Mouse (Mus musculus) MEL (cell line): ENCODE data around the gene Camta1. TPM values are rescaled to one million over a fixed set of nuclear protein-coding genes. Genes with fewer than 3 reads are reported as not detected.

Source experiments
- DNase-seq: peaks from one replicate; pipeline ENCODE4 v3.0.0; 2011; ENCODE audit warnings: low read depth, low spot score
- H3K27ac ChIP-seq: 2 replicates; pipeline ENCODE4 v1.5.1; 2012; ENCODE audit warnings: low read depth, mild to moderate bottlenecking, control low read depth, low read length, moderate library complexity; ENCODE audit not compliant: control insufficient read depth
- H3K27me3 ChIP-seq, 2 experiments: fragments of 150-350 bp in 1 of 2; sonication (generic) in 1 of 2; 2 replicates each; pipeline ENCODE4 v1.6.1; 2012; ENCODE audit warnings: low read length in 2 of 2, mild to moderate bottlenecking in 2 of 2, improper control_type of control experiment in 1 of 2, moderate library complexity in 1 of 2; ENCODE audit not compliant: insufficient read depth in 2 of 2, control insufficient read depth in 1 of 2
- H3K36me3 ChIP-seq, 2 experiments: 2 replicates each; pipeline ENCODE4 v1.6.1; 2012 to 2014; ENCODE audit warnings: low read length in 2 of 2, improper control_type of control experiment in 1 of 2, inconsistent platforms in 1 of 2, mild to moderate bottlenecking in 1 of 2; ENCODE audit not compliant: insufficient read depth in 2 of 2, control insufficient read depth in 1 of 2
- H3K4me1 ChIP-seq, 2 experiments: fragments of 150-350 bp in 1 of 2; sonication (generic) in 1 of 2; 2 replicates each; pipeline ENCODE4 v1.6.1; 2012; ENCODE audit warnings: low read length in 2 of 2, improper control_type of control experiment in 1 of 2, mild to moderate bottlenecking in 1 of 2; ENCODE audit not compliant: insufficient read depth in 2 of 2, control insufficient read depth in 1 of 2
- H3K4me3 ChIP-seq, 2 experiments: fragments of 150-350 bp in 1 of 2; sonication (generic) in 1 of 2; 2 replicates each; pipeline ENCODE4 v1.5.1; 2012; ENCODE audit warnings: low read depth in 2 of 2, low read length in 2 of 2, mild to moderate bottlenecking in 2 of 2, moderate library complexity in 2 of 2, control low read depth in 1 of 2, improper control_type of control experiment in 1 of 2; ENCODE audit not compliant: control insufficient read depth in 1 of 2, insufficient read depth in 1 of 2
- H3K79me2 ChIP-seq: 2 replicates; pipeline ENCODE4 v1.6.1; 2012; ENCODE audit warnings: mild to moderate bottlenecking, low read length, moderate library complexity; ENCODE audit not compliant: control insufficient read depth, poor library complexity, insufficient read depth
- H3K9ac ChIP-seq: 2 replicates; pipeline ENCODE4 v1.6.1; 2012; ENCODE audit warnings: low read depth, mild to moderate bottlenecking, control low read depth, low read length, moderate library complexity; ENCODE audit not compliant: control insufficient read depth, poor library complexity, severe bottlenecking
- H3K9me3 ChIP-seq: fragments of 150-350 bp; sonication (generic); replicated peaks from 2 replicates; pipeline ENCODE4 v1.6.1; 2012; ENCODE audit warnings: mild to moderate bottlenecking, low read length, improper control_type of control experiment, moderate library complexity; ENCODE audit not compliant: insufficient read depth
- CHD1 ChIP-seq: IDR thresholded peaks from 2 replicates; pipeline ENCODE4 v1.6.1; 2012; ENCODE audit warnings: low read depth, mild to moderate bottlenecking, inconsistent platforms, low read length, improper control_type of control experiment
- CHD2 ChIP-seq: IDR thresholded peaks from 2 replicates; pipeline ENCODE4 v1.6.1; 2011; ENCODE audit warnings: low read length, improper control_type of control experiment
- CTCF ChIP-seq, 3 experiments: IDR thresholded peaks in 2 of 3; conservative IDR thresholded peaks in 1 of 3; 2 replicates each; pipeline ENCODE4 v1.5.1; 2011 to 2012; ENCODE audit warnings: low read length in 3 of 3, low read depth in 2 of 3, mild to moderate bottlenecking in 2 of 3, improper control_type of control experiment in 1 of 3, inconsistent platforms in 1 of 3, mixed read lengths in 1 of 3, moderate library complexity in 1 of 3; ENCODE audit not compliant: control insufficient read depth in 1 of 3, insufficient read depth in 1 of 3, poor library complexity in 1 of 3, severe bottlenecking in 1 of 3
- E2F4 ChIP-seq: IDR thresholded peaks from 2 replicates; pipeline ENCODE4 v1.6.1; 2011; ENCODE audit warnings: low read depth, low read length, improper control_type of control experiment, borderline replicate concordance
- ELF1 ChIP-seq: IDR thresholded peaks from 2 replicates; pipeline ENCODE4 v1.6.1; 2014; ENCODE audit warnings: low read depth, mild to moderate bottlenecking, inconsistent platforms, low read length, improper control_type of control experiment, moderate library complexity
- EP300 ChIP-seq, 2 experiments: IDR thresholded peaks; 2 replicates each; pipeline ENCODE4 v1.6.1; 2011; ENCODE audit warnings: improper control_type of control experiment in 2 of 2, low read length in 2 of 2, low read depth in 1 of 2, mild to moderate bottlenecking in 1 of 2
- ETS1 ChIP-seq: IDR thresholded peaks from 2 replicates; pipeline ENCODE4 v1.6.1; 2012; ENCODE audit warnings: low read depth, mild to moderate bottlenecking, inconsistent platforms, low read length, improper control_type of control experiment, moderate library complexity
- GABPA ChIP-seq: IDR thresholded peaks from 2 replicates; pipeline ENCODE4 v1.6.1; 2012; ENCODE audit warnings: low read depth, mild to moderate bottlenecking, inconsistent platforms, low read length, improper control_type of control experiment, moderate library complexity
- GATA1 ChIP-seq: IDR thresholded peaks from 2 replicates; pipeline ENCODE4 v1.6.1; 2011; ENCODE audit warnings: low read depth, low read length, improper control_type of control experiment
- JUND ChIP-seq: IDR thresholded peaks from 2 replicates; pipeline ENCODE4 v1.6.1; 2011; ENCODE audit warnings: low read depth, mild to moderate bottlenecking, improper control_type of control experiment, low read length
- KAT2A ChIP-seq: conservative IDR thresholded peaks from 2 replicates; pipeline ENCODE4 v1.6.1; 2012; ENCODE audit warnings: low read depth, low read length, improper control_type of control experiment, inconsistent platforms
- MAFK ChIP-seq: IDR thresholded peaks from 2 replicates; pipeline ENCODE4 v1.6.1; 2011; ENCODE audit warnings: low read depth, mild to moderate bottlenecking, low read length, improper control_type of control experiment, borderline replicate concordance
- MAX ChIP-seq: IDR thresholded peaks from 2 replicates; pipeline ENCODE4 v1.6.1; 2011; ENCODE audit warnings: low read length, improper control_type of control experiment
- MAZ ChIP-seq: IDR thresholded peaks from 2 replicates; pipeline ENCODE4 v1.6.1; 2012; ENCODE audit warnings: low read depth, mild to moderate bottlenecking, inconsistent platforms, low read length, improper control_type of control experiment
- MEF2A ChIP-seq: IDR thresholded peaks from 2 replicates; pipeline ENCODE4 v1.6.1; 2014; ENCODE audit warnings: low read depth, mild to moderate bottlenecking, inconsistent platforms, low read length, improper control_type of control experiment; ENCODE audit not compliant: poor library complexity, insufficient replicate concordance, severe bottlenecking; ENCODE audit errors: extremely low read depth
- MXI1 ChIP-seq: IDR thresholded peaks from 2 replicates; pipeline ENCODE4 v1.6.1; 2011; ENCODE audit warnings: mild to moderate bottlenecking, low read depth, low read length, improper control_type of control experiment
- MYB ChIP-seq: IDR thresholded peaks from 2 replicates; pipeline ENCODE4 v1.6.1; 2011; ENCODE audit warnings: mild to moderate bottlenecking, low read depth, low read length, improper control_type of control experiment
- MYC ChIP-seq: IDR thresholded peaks from 2 replicates; pipeline ENCODE4 v1.6.1; 2011; ENCODE audit warnings: low read depth, mild to moderate bottlenecking, low read length, improper control_type of control experiment, moderate library complexity
- NELFE ChIP-seq: IDR thresholded peaks from 2 replicates; pipeline ENCODE4 v1.6.1; 2011; ENCODE audit warnings: low read depth, low read length, improper control_type of control experiment
- NRF1 ChIP-seq: IDR thresholded peaks from 2 replicates; pipeline ENCODE4 v1.6.1; 2014; ENCODE audit warnings: low read depth, mild to moderate bottlenecking, inconsistent platforms, low read length, improper control_type of control experiment, moderate library complexity; ENCODE audit not compliant: poor library complexity, insufficient read depth, severe bottlenecking
- POLR2AphosphoS2 ChIP-seq: IDR thresholded peaks from 2 replicates; pipeline ENCODE4 v1.6.1; 2011; ENCODE audit warnings: low read length, improper control_type of control experiment
- POLR2AphosphoS5 ChIP-seq: IDR thresholded peaks from 2 replicates; pipeline ENCODE4 v1.6.1; 2012; ENCODE audit warnings: low read depth, borderline replicate concordance, mild to moderate bottlenecking, inconsistent platforms, low read length, moderate library complexity, mixed read lengths
- RAD21 ChIP-seq: IDR thresholded peaks from 2 replicates; pipeline ENCODE4 v1.6.1; 2011; ENCODE audit warnings: mild to moderate bottlenecking, low read depth, low read length, improper control_type of control experiment
- RCOR1 ChIP-seq: IDR thresholded peaks from 2 replicates; pipeline ENCODE4 v1.6.1; 2012; ENCODE audit warnings: low read depth, mild to moderate bottlenecking, inconsistent platforms, low read length, improper control_type of control experiment
- SIN3A ChIP-seq: IDR thresholded peaks from 2 replicates; pipeline ENCODE4 v1.6.1; 2012; ENCODE audit warnings: low read length, improper control_type of control experiment, inconsistent platforms
- SMC3 ChIP-seq: IDR thresholded peaks from 2 replicates; pipeline ENCODE4 v1.6.1; 2011; ENCODE audit warnings: low read depth, low read length, improper control_type of control experiment
- TAL1 ChIP-seq: IDR thresholded peaks from 2 replicates; pipeline ENCODE4 v1.6.1; 2012; ENCODE audit warnings: mild to moderate bottlenecking, inconsistent platforms, low read length, moderate library complexity, mixed read lengths
- TBP ChIP-seq: IDR thresholded peaks from 2 replicates; pipeline ENCODE4 v1.8.0; 2011; ENCODE audit warnings: low read depth, low read length, improper control_type of control experiment
- TCF12 ChIP-seq: IDR thresholded peaks from 2 replicates; pipeline ENCODE4 v1.6.1; 2014; ENCODE audit warnings: low read depth, mild to moderate bottlenecking, inconsistent platforms, low read length, improper control_type of control experiment, moderate library complexity
- UBTF ChIP-seq: IDR thresholded peaks from 2 replicates; pipeline ENCODE4 v1.6.1; 2012; ENCODE audit warnings: low read depth, mild to moderate bottlenecking, inconsistent platforms, low read length, improper control_type of control experiment, moderate library complexity, borderline replicate concordance; ENCODE audit not compliant: insufficient read depth
- USF1 ChIP-seq: IDR thresholded peaks from 2 replicates; pipeline ENCODE4 v1.6.1; 2014; ENCODE audit warnings: low read depth, mild to moderate bottlenecking, inconsistent platforms, low read length, improper control_type of control experiment, moderate library complexity
- USF2 ChIP-seq, 2 experiments: IDR thresholded peaks; 2 replicates each; pipeline ENCODE4 v1.6.1; 2011 to 2012; ENCODE audit warnings: improper control_type of control experiment in 2 of 2, low read length in 2 of 2, borderline replicate concordance in 1 of 2, inconsistent platforms in 1 of 2, low read depth in 1 of 2, mild to moderate bottlenecking in 1 of 2; ENCODE audit not compliant: insufficient read depth in 1 of 2
- ZC3H11A ChIP-seq: IDR thresholded peaks from 2 replicates; pipeline ENCODE4 v1.6.1; 2012; ENCODE audit warnings: low read depth, mild to moderate bottlenecking, inconsistent platforms, low read length, improper control_type of control experiment
- ZKSCAN1 ChIP-seq: IDR thresholded peaks from 2 replicates; pipeline ENCODE4 v1.6.1; 2012; ENCODE audit warnings: low read depth, mild to moderate bottlenecking, inconsistent platforms, low read length, improper control_type of control experiment, moderate library complexity
- ZMIZ1 ChIP-seq: IDR thresholded peaks from 2 replicates; pipeline ENCODE4 v1.6.1; 2012; ENCODE audit warnings: low read depth, mild to moderate bottlenecking, inconsistent platforms, low read length, improper control_type of control experiment, moderate library complexity
- ZNF384 ChIP-seq: IDR thresholded peaks from 2 replicates; pipeline ENCODE4 v1.6.1; 2012; ENCODE audit warnings: low read depth, mild to moderate bottlenecking, inconsistent platforms, low read length, improper control_type of control experiment
- polyA plus RNA-seq, 2 experiments: library from polyadenylated mRNA; stranded (reverse) in 1 of 2; unstranded in 1 of 2; fragments of >175 nt in 1 of 2; fragments of >200 nt in 1 of 2; gene quantifications; 2 replicates each; pipeline versions ENCODE4 v1.2.1 to v1.2.4; 2012; ENCODE audit warnings: low replicate concordance in 2 of 2, low read depth in 1 of 2; ENCODE audit not compliant: insufficient read length in 2 of 2, insufficient read depth in 1 of 2, missing spikeins in 1 of 2
- total RNA-seq: library from RNA; depleted of rRNA; stranded (reverse); fragments of 300-350 nt; gene quantifications from 2 replicates; pipeline ENCODE4 v1.2.3, GENCODE M21; 2012

Camta1 gene
- total and polyA plus RNA-seq, 3 experiments = 28.2 to 87.5 TPM; not detected in 1

- Histone ChIP-seq H3K79me2 (no peaks in the 10 kb centered on the region), H3K27me3 (no peaks in the 10 kb centered on the region), H3K36me3 (peaks cover 0 to 25% of the 10 kb centered on the region in 2 experiments; a peak in 2 of 4 replicates), H3K9ac (peak overlapping the region; percentile 48), H3K27ac (peak overlapping the region; percentile 67), H3K4me1 (peaks cover 14 to 39% of the 10 kb centered on the region in 2 experiments), H3K9me3 (no peaks in the 10 kb centered on the region), H3K4me3 (peak overlapping the region; percentile 36 to 52)
- DNase-seq = peak; percentile 94
- TF ChIP-seq MEF2A (no peak), TAL1 (peak; percentile 60), MAFK (no peak), GABPA (no peak), MYB (no peak), NELFE (peak; percentile 65), ZMIZ1 (no peak), SMC3 (no peak), CTCF (IDR thresholded peaks at IDR 0.05 in 2 of 3, conservative IDR thresholded peaks at IDR 0.05 in 1 of 3; ENCODE audit: control insufficient read depth in 1 of 3, insufficient read depth in 1 of 3, low read depth in 2 of 3, low read length in 3 of 3, poor library complexity in 1 of 3, severe bottlenecking in 1 of 3) (no peak), ZKSCAN1 (no peak), CHD2 (no peak), USF1 (no peak), POLR2AphosphoS2 (no peak), TBP (peak; percentile 46; the same call in 1 of the 2 replicates), TCF12 (no peak), CHD1 (no peak), ZNF384 (no peak), SIN3A (no peak), KAT2A (no peak), ZC3H11A (no peak), MAZ (no peak), RCOR1 (no peak), JUND (no peak), POLR2AphosphoS5 (no peak), ELF1 (no peak), MAX (0 out of 2 replicates have a peak, but pooled peaks have one; percentile 44), GATA1 (peak; percentile 40; the same call in 1 of the 2 replicates), MYC (no peak), MXI1 (peak; percentile 15; the same call in 1 of the 2 replicates), NRF1 (peak; percentile 91), UBTF (no peak), RAD21 (no peak), ETS1 (no peak), USF2 (IDR thresholded peaks at IDR 0.05; ENCODE audit: borderline replicate concordance in 1 of 2, insufficient read depth in 1 of 2, low read depth in 1 of 2, low read length in 2 of 2) (no peak), E2F4 (no peak; the same call in 1 of the 2 replicates), EP300 (IDR thresholded peaks at IDR 0.05; ENCODE audit: low read depth in 1 of 2, low read length in 2 of 2) (no peak; a peak in 1 of 4 replicates)
Measured at GRCm38 (mm10) chr4:151907577-151908343, 46.1 kb upstream of the Camta1 start.
